Mouse (Mus musculus): ENCODE results near the gene Tfap2d. TPM values are rescaled to one million over a fixed set of nuclear protein-coding genes. Genes with fewer than 3 reads are reported as not detected.

Tfap2d gene
- polyA plus RNA-seq, 1 experiment = not detected

- Histone ChIP-seq H3K4me3 (no peak overlapping the region), H3K79me2 (ENCODE audit: control insufficient read depth, insufficient read depth) (no peaks in the 10 kb centered on the region), H3K4me2 (ENCODE audit: low read depth) (no peak overlapping the region), H3ac (ENCODE audit: control insufficient read depth, insufficient read length) (no peak overlapping the region), H3K27me3 (ENCODE audit: control insufficient read depth, insufficient read depth, insufficient read length) (no peaks in the 10 kb centered on the region), H3K36me3 (ENCODE audit: control insufficient read depth, insufficient read depth) (no peaks in the 10 kb centered on the region)
- TF ChIP-seq TCF3 (IDR thresholded peaks at IDR 0.05; ENCODE audit: insufficient read length, low read depth) (no peak), USF1 (IDR thresholded peaks at IDR 0.05; ENCODE audit: low read depth) (no peak)
Observed at GRCm38 (mm10) chr1:19103316-19103715, 494 bp downstream of the Tfap2d start.

GRCm38 (mm10) chr1:19103776-19104142 lies 937 bp downstream of the Tfap2d start:
- Histone ChIP-seq H3K4me2 (ENCODE audit: low read depth) (no peak overlapping the region), H3ac (ENCODE audit: control insufficient read depth, insufficient read length) (no peak overlapping the region), H3K36me3 (ENCODE audit: control insufficient read depth, insufficient read depth) (no peaks in the 10 kb centered on the region), H3K4me3 (no peak overlapping the region), H3K27me3 (ENCODE audit: control insufficient read depth, insufficient read depth, insufficient read length) (no peaks in the 10 kb centered on the region), H3K79me2 (ENCODE audit: control insufficient read depth, insufficient read depth) (no peaks in the 10 kb centered on the region)
- no peak for TF ChIP-seq MYOD1 (IDR thresholded peaks at IDR 0.05; ENCODE audit: control insufficient read depth in 1 of 3, insufficient read length in 2 of 3, low read depth in 2 of 3)
- no peak for TF ChIP-seq TCF3 (IDR thresholded peaks at IDR 0.05; ENCODE audit: insufficient read length, low read depth)
- no peak for TF ChIP-seq USF1 (IDR thresholded peaks at IDR 0.05; ENCODE audit: low read depth)
- TF ChIP-seq MYOG (IDR thresholded peaks at IDR 0.05; ENCODE audit: control insufficient read depth in 1 of 3, insufficient read depth in 1 of 3, insufficient read length in 2 of 3, low read depth in 2 of 3) = no peak
- TF ChIP-seq SRF (IDR thresholded peaks at IDR 0.05; ENCODE audit: control insufficient read depth, insufficient read length, low read depth) = no peak
- no peak for TF ChIP-seq POLR2A (IDR thresholded peaks at IDR 0.05; ENCODE audit: insufficient read length, low read depth)
- no peak for TF ChIP-seq TCF12 (IDR thresholded peaks at IDR 0.05; ENCODE audit: insufficient read depth, poor library complexity, severe bottlenecking)
- TF ChIP-seq CEBPB (IDR thresholded peaks at IDR 0.05; ENCODE audit: insufficient read depth, poor library complexity, severe bottlenecking) = no peak

GRCm38 (mm10) chr1:19104143-19104857 lies 1.5 kb downstream of the Tfap2d start:
- Histone ChIP-seq H3K4me3 (no peak overlapping the region), H3K79me2 (ENCODE audit: control insufficient read depth, insufficient read depth) (no peaks in the 10 kb centered on the region), H3K27me3 (ENCODE audit: control insufficient read depth, insufficient read depth, insufficient read length) (no peaks in the 10 kb centered on the region), H3K4me2 (ENCODE audit: low read depth) (no peak overlapping the region), H3K36me3 (ENCODE audit: control insufficient read depth, insufficient read depth) (no peaks in the 10 kb centered on the region), H3ac (ENCODE audit: control insufficient read depth, insufficient read length) (no peak overlapping the region)
- no peak for TF ChIP-seq MYOD1 (IDR thresholded peaks at IDR 0.05; ENCODE audit: control insufficient read depth in 1 of 3, insufficient read length in 2 of 3, low read depth in 2 of 3)
- no peak for TF ChIP-seq TCF3 (IDR thresholded peaks at IDR 0.05; ENCODE audit: insufficient read length, low read depth)
- TF ChIP-seq POLR2AphosphoS2 (IDR thresholded peaks at IDR 0.05; ENCODE audit: insufficient read length, low read depth) = no peak
- no peak for TF ChIP-seq MYOG (IDR thresholded peaks at IDR 0.05; ENCODE audit: control insufficient read depth in 1 of 3, insufficient read depth in 1 of 3, insufficient read length in 2 of 3, low read depth in 2 of 3)
- TF ChIP-seq USF1 (IDR thresholded peaks at IDR 0.05; ENCODE audit: low read depth) = no peak
- TF ChIP-seq POLR2A (IDR thresholded peaks at IDR 0.05; ENCODE audit: insufficient read length, low read depth) = no peak

- TF ChIP-seq USF1 (IDR thresholded peaks at IDR 0.05; ENCODE audit: low read depth) (no peak), TCF12 (IDR thresholded peaks at IDR 0.05; ENCODE audit: insufficient read depth, poor library complexity, severe bottlenecking) (no peak), TCF3 (IDR thresholded peaks at IDR 0.05; ENCODE audit: insufficient read length, low read depth) (no peak), MYOD1 (IDR thresholded peaks at IDR 0.05; ENCODE audit: control insufficient read depth in 1 of 3, insufficient read length in 2 of 3, low read depth in 2 of 3) (no peak), E2F4 (IDR thresholded peaks at IDR 0.05; ENCODE audit: insufficient read depth) (no peak), MYOG (IDR thresholded peaks at IDR 0.05; ENCODE audit: control insufficient read depth in 1 of 3, insufficient read depth in 1 of 3, insufficient read length in 2 of 3, low read depth in 2 of 3) (no peak), CEBPB (IDR thresholded peaks at IDR 0.05; ENCODE audit: insufficient read depth, poor library complexity, severe bottlenecking) (no peak), REST (IDR thresholded peaks at IDR 0.05; ENCODE audit: insufficient read depth, insufficient read length) (no peak), MAX (IDR thresholded peaks at IDR 0.05; ENCODE audit: low read depth) (no peak), SRF (IDR thresholded peaks at IDR 0.05; ENCODE audit: control insufficient read depth, insufficient read length, low read depth) (no peak), POLR2A (IDR thresholded peaks at IDR 0.05; ENCODE audit: insufficient read length, low read depth) (no peak), POLR2AphosphoS2 (IDR thresholded peaks at IDR 0.05; ENCODE audit: insufficient read length, low read depth) (no peak)
- Histone ChIP-seq H3K27me3 (ENCODE audit: control insufficient read depth, insufficient read depth, insufficient read length) (no peaks in the 10 kb centered on the region), H3K4me2 (ENCODE audit: low read depth) (no peak overlapping the region), H3K79me2 (ENCODE audit: control insufficient read depth, insufficient read depth) (no peaks in the 10 kb centered on the region), H3K4me3 (no peak overlapping the region), H3ac (ENCODE audit: control insufficient read depth, insufficient read length) (no peak overlapping the region), H3K36me3 (ENCODE audit: control insufficient read depth, insufficient read depth) (no peaks in the 10 kb centered on the region)
Observed at GRCm38 (mm10) chr1:19106401-19106800, 3.6 kb downstream of the Tfap2d start.

- Histone ChIP-seq H3K36me3 (ENCODE audit: control insufficient read depth, insufficient read depth) (no peaks in the 10 kb centered on the region), H3K4me3 (no peak overlapping the region), H3K4me2 (ENCODE audit: low read depth) (no peak overlapping the region), H3K27me3 (ENCODE audit: control insufficient read depth, insufficient read depth, insufficient read length) (no peaks in the 10 kb centered on the region), H3ac (ENCODE audit: control insufficient read depth, insufficient read length) (no peak overlapping the region), H3K79me2 (ENCODE audit: control insufficient read depth, insufficient read depth) (no peaks in the 10 kb centered on the region)
- TF ChIP-seq CEBPB (IDR thresholded peaks at IDR 0.05; ENCODE audit: insufficient read depth, poor library complexity, severe bottlenecking) (no peak), E2F4 (IDR thresholded peaks at IDR 0.05; ENCODE audit: insufficient read depth) (no peak), TCF12 (IDR thresholded peaks at IDR 0.05; ENCODE audit: insufficient read depth, poor library complexity, severe bottlenecking) (no peak), USF1 (IDR thresholded peaks at IDR 0.05; ENCODE audit: low read depth) (no peak), MYOD1 (IDR thresholded peaks at IDR 0.05; ENCODE audit: control insufficient read depth in 1 of 3, insufficient read length in 2 of 3, low read depth in 2 of 3) (no peak), REST (IDR thresholded peaks at IDR 0.05; ENCODE audit: insufficient read depth, insufficient read length) (no peak), MAX (IDR thresholded peaks at IDR 0.05; ENCODE audit: low read depth) (no peak), SRF (IDR thresholded peaks at IDR 0.05; ENCODE audit: control insufficient read depth, insufficient read length, low read depth) (no peak), MYOG (IDR thresholded peaks at IDR 0.05; ENCODE audit: control insufficient read depth in 1 of 3, insufficient read depth in 1 of 3, insufficient read length in 2 of 3, low read depth in 2 of 3) (no peak), POLR2AphosphoS2 (IDR thresholded peaks at IDR 0.05; ENCODE audit: insufficient read length, low read depth) (no peak), POLR2A (IDR thresholded peaks at IDR 0.05; ENCODE audit: insufficient read length, low read depth) (no peak), TCF3 (IDR thresholded peaks at IDR 0.05; ENCODE audit: insufficient read length, low read depth) (no peak)
Observed at GRCm38 (mm10) chr1:19106841-19107800, 4.3 kb downstream of the Tfap2d start.
